Mouse (Mus musculus) urinary bladder, postnatal 4 days (tissue): Measurements from ENCODE around the gene Uvrag.

Experiments
- DNase-seq, 2 experiments: peaks; one replicate each; pipeline ENCODE4 v3.0.0; 2021 to 2022; ENCODE audit warnings: low spot score in 2 of 2

The Uvrag gene

GRCm38 (mm10) chr7:98935757-98936156 is 205.2 kb downstream of the Uvrag start:
- DNase-seq = no peak

DNA sequence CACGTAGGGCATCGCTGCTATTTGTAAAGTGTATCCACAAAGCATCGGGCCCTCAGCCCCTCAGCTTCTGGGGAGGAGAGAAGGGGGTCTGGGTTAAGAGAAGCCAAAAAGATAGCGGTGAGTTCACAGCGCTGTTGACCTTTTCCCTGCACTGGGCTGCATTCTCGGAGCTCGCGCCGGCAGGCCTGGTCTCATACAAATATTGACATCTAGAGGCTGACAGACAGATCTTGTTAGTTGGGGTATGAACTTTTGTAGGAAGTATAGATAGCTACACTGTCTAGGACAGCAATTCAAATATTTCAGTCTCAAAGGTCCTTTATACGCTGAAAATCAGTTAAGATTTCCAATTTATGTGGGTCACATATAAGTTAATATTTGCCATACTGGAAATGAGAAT is 205.7 kb downstream of the Uvrag start:
- no peak for DNase-seq

DNA sequence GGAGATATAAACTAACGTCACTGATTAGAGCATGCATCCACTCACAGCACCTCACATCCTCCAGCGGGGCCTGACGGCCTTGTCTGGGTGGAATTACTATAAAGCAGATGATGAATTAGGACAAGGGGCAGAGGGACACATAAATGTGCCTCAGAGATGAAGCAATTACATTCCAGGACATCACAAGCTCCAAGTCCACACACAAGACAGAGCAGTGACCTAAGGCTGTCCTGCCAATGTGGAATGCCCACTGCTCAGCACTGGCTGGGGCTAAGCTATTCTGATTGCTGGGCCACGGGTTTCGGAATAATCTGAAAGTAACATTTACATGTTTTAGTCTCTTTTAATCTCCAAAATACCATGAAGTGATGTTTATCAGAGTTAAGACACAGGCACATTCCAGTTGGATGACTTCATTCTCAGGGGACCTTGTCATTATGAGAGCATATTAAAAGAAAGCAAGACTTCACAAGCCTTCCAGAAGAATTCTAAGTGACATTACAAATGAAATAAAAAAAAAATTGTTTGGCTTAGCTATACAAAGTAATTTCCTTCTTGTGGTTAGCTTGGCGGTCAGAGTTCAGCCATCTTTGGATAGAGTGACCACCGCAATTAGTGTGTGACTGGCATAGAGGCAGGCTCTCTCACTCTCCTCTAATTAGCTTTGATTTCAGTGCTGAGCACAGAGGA is 212.5 kb downstream of the Uvrag start:
- no peak for DNase-seq

DNA sequence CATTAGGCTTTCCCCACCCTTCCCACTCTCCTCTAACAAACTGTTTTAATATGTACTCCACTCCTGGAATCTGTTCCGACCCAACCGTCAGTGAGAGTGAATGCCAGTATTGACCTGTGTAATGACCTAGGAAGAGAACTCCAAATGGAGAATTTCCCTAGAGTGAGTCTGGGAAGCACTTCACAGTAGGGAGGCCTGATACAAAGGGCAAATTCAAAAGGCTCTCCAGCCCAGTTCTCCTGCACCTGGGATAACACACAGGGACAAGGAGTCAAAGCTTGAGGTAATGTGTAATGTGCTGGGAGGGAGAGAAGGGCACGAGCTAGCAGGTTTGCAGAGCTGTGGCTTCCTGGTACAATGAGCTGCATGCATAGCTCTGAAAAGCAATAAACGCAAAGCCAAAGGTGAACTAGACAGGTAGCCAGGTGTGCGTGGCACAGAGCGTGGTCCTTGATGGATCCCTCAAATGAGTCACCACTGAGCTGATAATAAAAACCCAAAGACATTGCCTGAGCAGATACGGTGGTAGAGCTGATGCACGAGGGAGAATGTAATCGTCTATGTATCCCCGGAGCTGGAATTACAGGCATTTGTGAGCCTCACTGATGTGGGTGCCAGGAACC is 213.9 kb downstream of the Uvrag start:
- DNase-seq = no peak

GRCm38 (mm10) chr7:98924380-98924869 is 216.5 kb downstream of the Uvrag start:
- no peak for DNase-seq

DNA sequence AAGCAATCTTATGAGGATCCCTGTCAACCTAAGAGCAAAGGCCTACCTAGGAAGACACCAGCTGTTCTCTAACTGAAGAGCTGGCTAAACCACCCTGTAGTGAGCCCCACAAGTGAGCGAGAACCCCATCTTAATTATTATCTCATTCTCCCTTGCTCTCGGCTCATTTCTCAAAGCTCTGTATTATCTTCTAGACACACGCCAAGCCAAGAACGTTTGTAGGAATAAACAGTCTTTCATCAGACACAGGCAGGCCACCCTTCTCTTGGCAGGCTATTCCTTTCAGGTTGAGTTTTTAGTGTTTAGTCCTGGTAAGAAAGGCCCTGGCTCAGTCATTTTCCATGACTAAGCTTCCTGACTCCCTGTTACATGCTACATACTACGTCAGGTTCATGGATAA is 218.0 kb downstream of the Uvrag start:
- DNase-seq = no peak

GRCm38 (mm10) chr7:98917407-98917806 is 223.5 kb downstream of the Uvrag start:
- DNase-seq = no peak

DNA sequence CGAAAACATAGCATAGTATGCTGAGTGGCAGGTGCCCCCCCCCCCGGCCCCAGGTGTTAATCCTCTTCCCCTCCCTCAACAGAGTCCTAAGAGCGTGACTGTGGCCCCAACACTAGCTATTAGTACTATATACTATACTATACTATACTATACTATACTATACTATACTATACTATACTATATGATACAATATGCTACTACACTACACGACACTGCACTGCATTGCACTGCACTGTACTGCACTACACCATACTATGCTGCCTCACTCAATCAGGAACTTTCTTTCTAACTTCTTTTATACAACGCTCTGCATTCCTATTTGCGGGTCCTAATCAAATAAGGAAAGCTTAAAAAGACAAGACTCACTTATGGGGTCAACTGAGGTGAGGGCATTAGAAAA is 224.4 kb downstream of the Uvrag start:
- DNase-seq = no peak

DNA sequence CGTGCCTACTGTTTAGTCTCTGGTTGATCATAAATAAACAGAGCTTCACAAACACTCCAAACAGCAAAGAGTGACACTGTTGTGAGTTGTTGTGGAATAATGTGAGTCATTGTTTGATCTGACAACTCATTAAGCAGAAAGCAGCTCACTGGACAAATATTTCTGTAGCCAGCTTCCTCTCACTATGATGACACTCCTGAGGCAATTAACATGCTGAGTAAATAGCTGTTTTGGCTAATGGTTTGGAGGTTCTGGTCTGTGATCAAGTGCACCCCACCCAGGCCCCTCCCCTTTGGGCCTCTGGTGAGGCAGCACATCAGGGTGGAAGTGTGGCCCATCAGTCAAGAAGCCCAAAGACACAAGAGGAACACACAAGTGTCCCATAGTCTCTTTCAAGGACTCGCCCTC is 228.0 kb downstream of the Uvrag start:
- DNase-seq = no peak

DNA sequence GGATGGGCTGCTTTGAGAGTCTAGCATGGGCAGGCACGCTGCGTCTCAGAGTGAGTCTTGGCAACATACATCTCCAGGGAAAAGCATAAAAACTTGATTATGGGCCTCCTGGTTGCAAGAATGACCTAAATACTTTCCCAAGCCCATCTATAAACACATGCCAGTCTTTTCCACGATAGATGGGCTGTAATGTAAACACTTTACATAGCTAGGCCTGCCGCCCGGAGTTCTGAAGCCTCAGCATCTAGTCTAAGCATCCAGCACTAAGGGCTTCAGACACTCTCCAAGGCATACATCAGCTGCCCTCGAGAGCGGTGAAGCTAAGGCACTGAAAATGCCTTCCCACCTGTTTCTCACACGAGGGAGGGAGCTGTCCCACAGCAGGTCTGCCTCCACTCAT is 229.7 kb downstream of the Uvrag start:
- no peak for DNase-seq

DNA sequence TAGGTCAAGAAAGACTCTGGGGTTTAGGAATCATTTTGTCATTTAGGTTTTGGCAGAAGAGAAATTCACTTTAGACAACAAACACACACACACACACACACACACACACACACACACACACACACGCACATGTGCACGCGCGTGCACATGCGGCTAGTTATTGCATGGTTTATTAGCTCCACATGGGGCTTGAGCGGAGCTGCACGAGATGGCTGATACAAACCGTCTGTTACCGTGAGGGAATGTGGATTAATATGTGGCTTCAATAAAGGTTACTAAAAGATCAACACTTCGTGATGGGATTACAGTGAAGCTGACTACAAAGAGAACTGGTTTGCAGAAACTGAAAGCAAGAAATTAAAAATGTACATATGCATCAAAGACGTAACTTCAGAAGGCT is 230.2 kb downstream of the Uvrag start:
- no peak for DNase-seq

DNA sequence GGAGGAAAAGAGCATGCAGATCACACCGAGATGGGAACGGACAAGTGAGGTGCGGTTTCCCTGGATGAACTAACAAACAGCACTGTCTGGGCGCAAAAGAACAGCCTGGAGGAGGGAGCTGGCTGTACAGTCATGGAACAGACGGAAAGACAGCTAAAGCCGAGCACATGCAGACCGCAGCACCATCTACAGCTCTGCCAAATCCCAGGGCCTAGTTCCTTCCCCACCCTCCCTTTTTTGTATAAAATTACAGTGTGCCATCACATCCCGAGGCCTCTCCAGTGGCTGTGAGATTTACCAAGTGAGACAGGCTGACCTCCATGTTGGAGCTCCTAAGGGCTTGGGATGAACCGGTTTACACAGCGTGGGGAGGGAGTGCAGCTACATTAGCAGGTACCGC is 230.8 kb downstream of the Uvrag start:
- DNase-seq = no peak

DNA sequence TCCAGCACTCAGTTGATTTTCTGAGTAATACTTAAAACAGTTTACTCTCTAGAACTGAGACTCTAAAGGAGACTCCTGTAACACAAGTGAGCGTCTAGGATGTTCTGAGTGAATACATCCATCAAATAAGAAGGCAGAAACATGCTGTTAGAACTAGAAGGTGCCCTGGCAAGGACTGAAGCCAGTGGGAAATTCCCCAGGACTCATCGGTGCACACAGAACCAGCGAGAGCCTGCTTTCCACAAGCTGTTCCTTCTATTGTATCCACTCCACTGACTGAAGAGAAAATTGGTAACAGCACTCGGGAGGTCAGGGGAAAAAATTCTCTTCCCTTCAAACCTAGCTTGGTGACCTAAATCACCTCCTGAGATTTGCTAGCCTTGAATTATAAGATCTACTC is 233.5 kb downstream of the Uvrag start:
- no peak for DNase-seq

- DNase-seq = peak in 1 of 2 experiments; percentile 54
Measured at GRCm38 (mm10) chr7:98904659-98905362, 236.1 kb downstream of the Uvrag start.

DNA sequence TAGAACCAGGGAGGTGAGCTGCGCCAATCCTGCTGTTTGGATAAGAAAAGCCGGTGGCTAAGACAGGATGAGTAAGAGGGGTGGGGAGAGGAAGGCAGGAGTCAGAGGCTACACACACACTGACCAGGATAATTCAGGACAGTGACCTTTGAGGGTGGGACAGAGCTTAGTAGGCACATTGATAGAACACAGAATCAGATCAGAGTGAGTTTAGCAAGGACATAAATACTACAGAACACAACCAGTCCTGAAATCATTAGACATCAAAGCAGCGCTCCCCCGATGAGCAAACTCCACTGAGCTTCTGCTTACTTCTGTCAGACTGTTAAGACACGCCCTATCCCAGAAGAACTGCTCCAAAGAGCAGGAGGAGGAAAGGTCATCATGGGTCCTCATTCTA is 237.1 kb downstream of the Uvrag start:
- no peak for DNase-seq

DNA sequence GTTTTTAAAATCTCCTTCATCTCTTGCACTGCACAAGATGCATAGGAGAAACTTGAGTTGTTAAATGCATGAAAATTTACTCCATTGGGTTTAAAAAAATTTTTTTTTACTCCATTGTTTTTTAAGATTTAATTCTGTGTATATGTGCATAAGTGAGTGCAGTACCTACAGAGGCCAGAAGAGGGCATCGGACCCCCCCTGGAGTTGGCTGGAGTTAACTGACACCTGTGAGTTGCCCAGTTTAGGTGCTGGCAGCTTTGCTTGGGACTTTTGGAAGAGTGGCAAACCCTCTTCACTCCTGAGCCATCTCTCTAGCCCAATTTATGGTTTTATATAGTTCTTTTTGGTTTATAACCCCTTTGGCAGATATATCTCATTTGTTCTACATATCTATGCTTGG is 239.8 kb downstream of the Uvrag start:
- DNase-seq = no peak

- no peak for DNase-seq
Measured at GRCm38 (mm10) chr7:98899815-98900214, 241.1 kb downstream of the Uvrag start.

- no peak for DNase-seq
Measured at GRCm38 (mm10) chr7:98897323-98897722, 243.6 kb downstream of the Uvrag start.

GRCm38 (mm10) chr7:98895501-98896095 is 245.3 kb downstream of the Uvrag start:
- DNase-seq = no peak

DNA sequence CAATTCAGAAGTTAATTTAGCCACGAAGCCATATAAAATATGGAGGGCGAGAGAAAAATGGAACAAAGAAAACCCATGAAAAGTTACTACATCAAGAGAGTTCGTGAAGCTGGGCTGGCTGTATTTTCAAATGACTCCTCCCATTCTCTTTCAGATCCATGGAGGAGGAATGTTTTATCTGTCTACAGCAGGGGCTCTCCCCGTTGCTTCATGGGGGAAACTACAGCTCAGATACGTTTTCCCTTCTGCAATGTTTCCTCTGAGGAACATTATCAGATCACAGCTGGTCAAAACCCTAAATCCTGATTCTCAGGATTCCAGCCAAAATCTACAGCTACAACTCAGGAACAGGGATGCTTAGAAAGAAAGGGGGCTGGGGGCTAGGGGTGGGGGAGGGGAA is 246.2 kb downstream of the Uvrag start:
- no peak for DNase-seq

GRCm38 (mm10) chr7:98894305-98894704 is 246.6 kb downstream of the Uvrag start:
- no peak for DNase-seq

- DNase-seq = no peak
Measured at GRCm38 (mm10) chr7:98893144-98893543, 247.8 kb downstream of the Uvrag start.

GRCm38 (mm10) chr7:98889211-98889610 is 251.7 kb downstream of the Uvrag start:
- no peak for DNase-seq
